Comparison of ENCODE assay signal across 10 mouse cellular contexts in the genomic region with DNA sequence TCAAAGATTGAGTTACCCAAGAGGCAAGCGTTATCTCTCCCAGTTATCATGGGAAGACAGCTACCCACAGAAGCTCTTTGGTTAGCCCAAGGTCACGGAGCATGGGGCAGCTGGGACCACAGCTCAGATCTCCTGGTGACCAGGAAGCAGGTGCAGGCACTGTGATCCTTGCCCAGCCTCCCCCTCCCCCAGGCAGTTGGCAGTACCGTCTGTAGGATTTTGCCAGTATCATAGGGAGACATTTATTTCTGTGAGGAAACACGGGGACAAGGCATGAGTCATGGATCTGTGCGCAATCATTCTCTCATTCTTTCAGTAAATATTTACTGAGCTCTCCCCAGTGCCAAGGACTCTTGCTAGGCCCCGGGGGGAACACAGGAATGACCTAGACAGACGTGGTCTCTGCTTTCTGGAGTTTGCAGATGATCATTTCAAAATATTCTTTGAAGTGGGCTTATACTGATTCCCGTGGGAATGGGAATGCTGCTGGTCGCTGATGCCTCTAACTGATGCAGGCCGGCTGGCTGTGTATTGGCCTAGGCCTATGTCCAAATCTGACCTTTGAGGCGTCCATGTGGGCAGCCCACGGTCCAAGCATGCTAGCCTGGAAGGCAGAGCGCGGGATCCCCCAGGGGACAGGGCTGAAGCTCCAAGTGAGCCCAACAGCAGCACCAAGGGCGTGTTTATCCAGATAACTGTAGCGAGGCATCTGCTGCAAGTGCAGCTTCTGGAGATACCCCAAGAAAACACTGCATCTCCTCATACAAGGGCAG. TPM values are rescaled to one million over a fixed set of nuclear protein-coding genes. Genes with fewer than 3 reads are reported as not detected.
DNase-seq lines count a peak whose midpoint lies in the region; ATAC-seq and TF ChIP-seq lines count a peak whose summit lies in the region.
"Had no signal": no experiment of that assay in that cellular context is flagged by ENCODE, and none has a peak within 500 bp of the region (broad histone marks: within the 10 kb centered on the region; RNA-seq: fewer than 3 reads in every experiment).

No protein-coding gene starts in this region.

- H3K4me3 ChIP-seq in bone marrow, adult 2 months (replicated peaks; ENCODE audit: control insufficient read depth, low read depth, low read length), result no peak overlapping the region
- no peak overlapping the region for H3K4me3 ChIP-seq in kidney, embryonic 14.5 days (ENCODE audit: low read length)
- no peak overlapping the region for H3K4me3 ChIP-seq in liver, postnatal 0 days (ENCODE audit: low read depth, low read length)
- no peak overlapping the region for H3K4me3 ChIP-seq in forebrain, postnatal 0 days (ENCODE audit: low read depth, low read length)
- H3K4me3 ChIP-seq: embryonic facial prominence, embryonic 15.5 days; midbrain, embryonic 12.5 days had no signal

- no peak for DNase-seq in frontal cortex, postnatal 10 days (ENCODE audit: low spot score in 2 of 2)
- DNase-seq in gastrocnemius, adult 8-10 months (ENCODE audit: low spot score in 2 of 2), result peak; percentile 85 to 88
- peak; percentile 74 for DNase-seq in liver, postnatal 0 days
- peak; percentile 22 to 42 for DNase-seq in right cerebral cortex, postnatal 36 days (ENCODE audit: low spot score in 2 of 2)
- no peak for DNase-seq in forebrain, postnatal 0 days

- peaks cover 2% of the 10 kb centered on the region; the same call in 1 of the 2 replicates for H3K4me1 ChIP-seq in bone marrow, adult 2 months (ENCODE audit: control insufficient read depth, insufficient read depth, low read length)
- 0 out of 2 replicates have a peak, but pooled peaks cover 3% of the 10 kb centered on the region for H3K4me1 ChIP-seq in kidney, embryonic 14.5 days (ENCODE audit: control insufficient read depth, insufficient read depth, low read length)
- peaks cover 31% of the 10 kb centered on the region for H3K4me1 ChIP-seq in liver, postnatal 0 days (ENCODE audit: insufficient read depth)
- no peaks in the 10 kb centered on the region for H3K4me1 ChIP-seq in forebrain, postnatal 0 days (ENCODE audit: insufficient read depth)

- peaks cover 6% of the 10 kb centered on the region; the same call in 1 of the 2 replicates for H3K9me3 ChIP-seq in kidney, embryonic 14.5 days (ENCODE audit: control insufficient read depth, low read length)
- peaks cover 4% of the 10 kb centered on the region; the same call in 1 of the 2 replicates for H3K9me3 ChIP-seq in liver, postnatal 0 days (ENCODE audit: low read length)
- no peaks in the 10 kb centered on the region for H3K9me3 ChIP-seq in forebrain, postnatal 0 days (ENCODE audit: low read length)

- H3K9ac ChIP-seq in kidney, embryonic 14.5 days (ENCODE audit: low read depth, low read length), result no peak overlapping the region
- H3K9ac ChIP-seq in liver, postnatal 0 days (replicated peaks), result no peak overlapping the region; the same call in 1 of the 2 replicates
- H3K9ac ChIP-seq in forebrain, postnatal 0 days, result no peak overlapping the region
- H3K9ac ChIP-seq: embryonic facial prominence, embryonic 15.5 days; midbrain, embryonic 12.5 days had no signal

- TF ChIP-seq POLR2A in bone marrow, adult 2 months (IDR thresholded peaks at IDR 0.05; ENCODE audit: borderline replicate concordance, control insufficient read depth, low read depth, low read length), result no peak

- no peak for TF ChIP-seq CTCF in bone marrow, adult 2 months (IDR thresholded peaks at IDR 0.05; ENCODE audit: control insufficient read depth, insufficient read depth, low read length)
- TF ChIP-seq CTCF in liver, postnatal 0 days (IDR thresholded peaks at IDR 0.05; ENCODE audit: low read depth), result no peak
- TF ChIP-seq CTCF in forebrain, postnatal 0 days (IDR thresholded peaks at IDR 0.05; ENCODE audit: low read depth), result no peak

- H3K27ac ChIP-seq in bone marrow, adult 2 months (ENCODE audit: control insufficient read depth, insufficient read depth, low read depth, low read length, poor library complexity), result peak overlapping the region; percentile 54
- 0 out of 2 replicates have a peak overlapping the region, but pooled peaks have one; percentile 8 for H3K27ac ChIP-seq in kidney, embryonic 14.5 days (ENCODE audit: low read depth, low read length)
- H3K27ac ChIP-seq in liver, postnatal 0 days (ENCODE audit: low read depth), result peak overlapping the region; percentile 81
- no peak overlapping the region for H3K27ac ChIP-seq in forebrain, postnatal 0 days (ENCODE audit: low read depth, low read length)
- H3K27ac ChIP-seq: embryonic facial prominence, embryonic 15.5 days; midbrain, embryonic 12.5 days had no signal

- H3K36me3 ChIP-seq in kidney, embryonic 14.5 days (ENCODE audit: control insufficient read depth, insufficient read depth, low read length), result no peaks in the 10 kb centered on the region
- no peaks in the 10 kb centered on the region for H3K36me3 ChIP-seq in liver, postnatal 0 days (replicated peaks; ENCODE audit: insufficient read depth, low read length)
- no peaks in the 10 kb centered on the region; the same call in 1 of the 2 replicates for H3K36me3 ChIP-seq in forebrain, postnatal 0 days (ENCODE audit: insufficient read depth)
- H3K36me3 ChIP-seq: midbrain, embryonic 12.5 days had no signal

- no peaks in the 10 kb centered on the region for H3K27me3 ChIP-seq in kidney, embryonic 14.5 days (ENCODE audit: control insufficient read depth, insufficient read depth, low read length)
- H3K27me3 ChIP-seq in liver, postnatal 0 days (ENCODE audit: insufficient read depth, low read length), result no peaks in the 10 kb centered on the region
- H3K27me3 ChIP-seq in forebrain, postnatal 0 days (ENCODE audit: insufficient read depth, low read length), result no peaks in the 10 kb centered on the region
- H3K27me3 ChIP-seq: embryonic facial prominence, embryonic 15.5 days; midbrain, embryonic 12.5 days had no signal

- no peak overlapping the region for H3K4me2 ChIP-seq in kidney, embryonic 14.5 days (replicated peaks; ENCODE audit: low read depth, low read length)
- H3K4me2 ChIP-seq in liver, postnatal 0 days (ENCODE audit: low read depth, low read length), result peak overlapping the region; percentile 49
- no peak overlapping the region for H3K4me2 ChIP-seq in forebrain, postnatal 0 days (ENCODE audit: low read depth)
- H3K4me2 ChIP-seq: embryonic facial prominence, embryonic 15.5 days; midbrain, embryonic 12.5 days had no signal

- 45% methylated on average over 16 of the region's 16 CpGs for WGBS in bone marrow, adult 2 months
- WGBS in kidney, embryonic 14.5 days, result 70% methylated on average over 16 of the region's 16 CpGs
- WGBS in liver, postnatal 0 days (ENCODE audit: insufficient replicate concordance), result 32% methylated on average over 16 of the region's 16 CpGs
- WGBS in forebrain, postnatal 0 days, result 72% methylated on average over 16 of the region's 16 CpGs

- peak; percentile 82 for ATAC-seq in frontal cortex, adult (ENCODE audit: low TSS enrichment)
- no peak for ATAC-seq in kidney, embryonic 14.5 days (ENCODE audit: low FRiP score, low TSS enrichment)
- ATAC-seq in liver, postnatal 0 days, result peak; percentile 91
- ATAC-seq in forebrain, postnatal 0 days, result no peak

- peak; percentile 5; the same call in 1 of the 2 replicates for TF ChIP-seq EP300 in liver, postnatal 0 days (IDR thresholded peaks at IDR 0.05; ENCODE audit: low read depth)

RNA-seq across cellular contexts. Expression of gene Tgfbr1, which starts 59.1 kb away (rescaled TPM):
- polyA plus RNA-seq in bone marrow, adult 2 months (2011; ENCODE audit: insufficient read depth, insufficient read length, low replicate concordance, missing spikeins), result 4.2 and 5.6 TPM in 2 replicates
- total RNA-seq in gastrocnemius, adult 8-10 months (2022), result 10 to 100 TPM; 22.8 to 32.9 (median 25.5) TPM
- 25.6 and 62.5 TPM in 2 replicates for polyA plus RNA-seq in kidney, embryonic 14.5 days (2014; fragmentation: Nextera tagmentation; extraction: Ambion mirVana)
- polyA plus RNA-seq in liver, postnatal 0 days (2015; fragmentation: Nextera tagmentation; extraction: Ambion mirVana), result 3.7 and 5.2 TPM in 2 replicates
- total RNA-seq in forebrain, postnatal 0 days (2014; rRNA removed), result 46.9 and 47.5 TPM in 2 replicates
- 13.9 and 16.8 TPM in 2 replicates for polyA plus RNA-seq in forebrain, postnatal 0 days (2015; fragmentation: Nextera tagmentation; extraction: Ambion mirVana)

Comparison
In these comparisons a context has a peak if more than half of its experiments do, and no peak if none do; other contexts are left out.
1. ATAC-seq: peak in frontal cortex, adult (single experiment) and liver, postnatal 0 days (single experiment); none in kidney, embryonic 14.5 days (single experiment) and forebrain, postnatal 0 days (single experiment).
2. DNase-seq: peak in gastrocnemius, adult 8-10 months (2 of 2), liver, postnatal 0 days (single experiment) and right cerebral cortex, postnatal 36 days (2 of 2); none in frontal cortex, postnatal 10 days (0 of 2) and forebrain, postnatal 0 days (single experiment).